Mouse (Mus musculus) intestine, embryonic 14.5 days (tissue): ENCODE measurements at regions not wholly inside any gene's neighbourhood (a gene's known extent, or its start where the extent isn't known, plus 50 kb on each side); places are given as distances from the start of the nearest gene placed in this dataset.

ENCODE experiments used
- ATAC-seq: fragments of 200-750 bp; cut with Nextera tagmentation; replicated peaks from 2 replicates; pipeline ENCODE4 v1.8.0; 2017; ENCODE audit warnings: low read depth, moderate number of reproducible peaks, moderate TSS enrichment, moderate library complexity; ENCODE audit not compliant: low FRiP score, low TSS enrichment
- DNase-seq: peaks from one replicate; pipeline ENCODE4 v3.0.0-alpha.2; 2018; ENCODE audit warnings: low spot score
- H3K27ac ChIP-seq: fragments of 300-500 bp; sonication (generic); 2 replicates; pipeline ENCODE4 v1.5.1; 2014; ENCODE audit warnings: low read depth, mild to moderate bottlenecking, control low read depth
- H3K27me3 ChIP-seq: fragments of 300-500 bp; sonication (generic); replicated peaks from 2 replicates; pipeline ENCODE4 v1.6.1; 2014; ENCODE audit warnings: low read length, control low read depth; ENCODE audit not compliant: control insufficient read depth, insufficient read depth
- H3K36me3 ChIP-seq: fragments of 300-500 bp; sonication (generic); 2 replicates; pipeline ENCODE4 v1.6.1; 2014; ENCODE audit warnings: low read length, control low read depth; ENCODE audit not compliant: control insufficient read depth, insufficient read depth
- H3K4me1 ChIP-seq: fragments of 300-500 bp; sonication (generic); replicated peaks from 2 replicates; pipeline ENCODE4 v1.6.1; 2014; ENCODE audit warnings: low read length, control low read depth, mixed read lengths; ENCODE audit not compliant: control insufficient read depth, insufficient read depth
- H3K4me2 ChIP-seq: fragments of 300-500 bp; sonication (generic); 2 replicates; pipeline ENCODE4 v1.6.1; 2014; ENCODE audit warnings: low read length
- H3K4me3 ChIP-seq: fragments of 300-500 bp; sonication (generic); 2 replicates; pipeline ENCODE4 v1.5.1; 2014; ENCODE audit warnings: low read depth, low read length, control low read depth, mixed read lengths
- H3K9ac ChIP-seq: fragments of 300-500 bp; sonication (generic); 2 replicates; pipeline ENCODE4 v1.6.1; 2014; ENCODE audit warnings: mild to moderate bottlenecking, low read length
- H3K9me3 ChIP-seq: fragments of 300-500 bp; sonication (generic); 2 replicates; pipeline ENCODE4 v1.6.1; 2016; ENCODE audit warnings: low read length, control low read depth; ENCODE audit not compliant: control insufficient read depth
- WGBS: fragments of 180-500 bp; shearing (Covaris S2); extraction: QIAGEN DNeasy Blood & Tissue Kit; methylation state at CpG from one replicate; pipeline ENCODE4 v1.1.7; 2014; 5-methylcytosine and 5-hydroxymethylcytosine counted together

DNA sequence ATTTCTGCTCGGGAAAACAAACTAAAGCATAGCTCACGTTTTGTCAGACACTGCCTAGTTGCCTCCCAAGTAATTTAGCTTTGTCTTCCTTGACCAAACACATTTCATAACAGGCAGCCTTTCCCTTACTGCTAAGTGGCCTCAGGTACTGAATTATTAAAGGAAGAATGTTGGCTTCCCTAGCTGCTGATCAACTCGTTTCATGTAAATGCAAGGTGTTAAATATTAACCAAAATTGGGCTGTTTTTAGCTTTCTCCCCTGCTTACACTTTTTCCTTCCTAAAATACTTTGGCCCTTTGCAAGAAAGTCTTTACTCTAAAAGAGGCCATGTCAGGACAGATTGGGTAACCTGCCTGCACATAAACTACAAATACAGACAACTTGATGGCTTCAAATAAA is 265.4 kb downstream of the Pmp22 start:
- no peak overlapping the region for H3K9ac ChIP-seq
- DNase-seq (no peak), ATAC-seq (no peak)
- no peaks in the 10 kb centered on the region for H3K9me3 ChIP-seq
- H3K36me3 ChIP-seq: no peaks in the 10 kb centered on the region
- no peak overlapping the region for H3K4me3 ChIP-seq
- H3K4me1 ChIP-seq: no peaks in the 10 kb centered on the region; the same call in 1 of the 2 replicates
- H3K27me3 ChIP-seq: no peaks in the 10 kb centered on the region
- H3K4me2 ChIP-seq: no peak overlapping the region
- no peak overlapping the region for H3K27ac ChIP-seq
- 32% methylated on average over 3 of the region's 3 CpGs for WGBS

DNA sequence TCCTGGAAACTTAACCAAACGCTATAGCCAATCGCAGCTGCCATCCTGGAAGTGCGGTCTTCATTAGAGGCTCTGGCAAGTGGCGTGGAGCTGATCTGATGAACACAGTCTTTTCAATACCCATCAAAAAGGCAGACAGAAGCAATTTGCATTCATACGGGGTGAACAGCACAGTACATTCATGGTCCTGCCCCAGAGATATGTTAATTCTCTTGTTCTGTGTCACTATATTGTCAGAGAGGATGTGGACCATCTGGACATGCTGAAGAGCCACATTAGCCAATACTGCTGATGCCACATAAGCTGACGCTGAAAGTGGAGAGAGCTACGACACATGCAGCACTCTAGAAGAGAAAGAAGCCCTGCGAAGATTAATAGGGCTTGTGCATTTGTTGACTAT is 267.6 kb downstream of the Pmp22 start:
- 67% methylated on average over 8 of the region's 8 CpGs for WGBS
- Histone ChIP-seq H3K36me3 (no peaks in the 10 kb centered on the region), H3K4me3 (no peak overlapping the region), H3K9ac (no peak overlapping the region), H3K9me3 (no peaks in the 10 kb centered on the region), H3K27me3 (no peaks in the 10 kb centered on the region), H3K4me1 (no peaks in the 10 kb centered on the region; the same call in 1 of the 2 replicates), H3K4me2 (no peak overlapping the region), H3K27ac (no peak overlapping the region)
- DNase-seq: no peak
- ATAC-seq: no peak

DNA sequence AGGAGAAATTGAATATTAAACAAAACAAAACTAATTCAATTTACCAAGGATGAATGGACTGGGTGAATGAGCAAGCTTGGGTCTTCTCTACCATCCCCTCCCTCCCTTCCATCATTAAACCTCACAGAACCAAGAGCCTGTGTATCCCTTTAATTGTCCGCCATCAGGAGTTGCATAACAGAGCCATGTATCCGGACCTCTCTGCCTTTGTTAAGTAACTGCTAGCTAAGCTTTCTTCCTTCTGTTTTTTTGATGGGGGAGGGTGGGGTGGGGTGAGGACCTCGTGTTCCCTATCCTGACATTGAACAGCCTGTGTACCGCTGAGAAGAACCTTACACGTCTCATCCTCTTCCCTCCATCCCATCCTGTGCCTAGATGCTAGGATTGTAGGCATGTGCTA is 274.0 kb downstream of the Pmp22 start:
- 72% methylated on average over 5 of the region's 5 CpGs for WGBS
- ATAC-seq: no peak
- peaks cover 10% of the 10 kb centered on the region; the same call in 1 of the 2 replicates for H3K27me3 ChIP-seq

DNA sequence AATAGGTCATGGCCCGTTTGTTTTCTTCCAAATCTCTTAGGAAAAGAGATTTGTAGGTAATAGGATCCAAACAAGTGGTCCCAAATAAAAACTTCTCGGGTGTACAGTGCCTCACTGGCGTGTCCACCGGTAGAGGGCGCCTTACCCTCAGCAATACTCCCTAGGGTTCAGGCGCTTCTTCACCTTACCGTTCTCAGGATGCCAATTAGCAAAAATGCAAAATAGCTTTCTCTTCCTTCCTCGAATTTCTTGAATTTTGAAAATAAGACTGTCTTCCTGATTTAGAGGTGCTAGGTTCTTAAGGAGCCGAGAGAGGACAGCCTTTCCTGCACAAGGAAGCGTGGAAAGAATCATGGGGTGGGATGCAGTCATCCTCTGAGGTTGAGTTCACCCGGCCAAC is 275.9 kb downstream of the Pmp22 start:
- Histone ChIP-seq H3K27ac (no peak overlapping the region), H3K4me2 (no peak overlapping the region), H3K9me3 (no peaks in the 10 kb centered on the region), H3K36me3 (no peaks in the 10 kb centered on the region), H3K4me3 (no peak overlapping the region), H3K27me3 (peaks cover 10% of the 10 kb centered on the region; the same call in 1 of the 2 replicates), H3K9ac (no peak overlapping the region), H3K4me1 (no peaks in the 10 kb centered on the region)
- peak; percentile 87 for DNase-seq
- 18% methylated on average over 11 of the region's 11 CpGs for WGBS
- ATAC-seq: no peak

More for the DNA sequence above, 274.0 kb downstream of the Pmp22 start:
- H3K4me3 ChIP-seq: no peak overlapping the region
- H3K4me2 ChIP-seq: no peak overlapping the region
- DNase-seq: no peak
- H3K9ac ChIP-seq: no peak overlapping the region
- no peak overlapping the region for H3K27ac ChIP-seq
- no peaks in the 10 kb centered on the region for H3K4me1 ChIP-seq
- H3K9me3 ChIP-seq: no peaks in the 10 kb centered on the region
- no peaks in the 10 kb centered on the region for H3K36me3 ChIP-seq

DNA sequence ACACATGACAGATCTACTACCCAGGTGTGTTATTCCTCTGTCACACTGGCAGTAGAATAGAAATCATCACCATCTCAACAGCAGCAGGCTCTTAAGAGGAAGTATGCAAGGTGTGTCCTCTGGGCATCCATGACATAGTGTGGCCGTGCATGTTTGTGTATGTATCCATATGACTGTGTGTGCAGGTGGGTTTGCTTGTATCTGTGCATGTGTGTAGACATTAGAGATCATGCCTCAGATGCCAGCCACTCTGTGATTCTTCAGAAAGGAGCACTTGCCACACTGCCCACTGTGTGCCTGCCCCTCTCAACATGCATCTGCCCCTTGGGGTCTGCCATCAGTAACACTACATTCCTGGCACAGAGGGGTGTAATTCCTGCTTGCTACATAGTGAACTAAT is 280.6 kb downstream of the Pmp22 start:
- no peak overlapping the region for H3K9ac ChIP-seq
- H3K4me1 ChIP-seq: peaks cover 6% of the 10 kb centered on the region
- ATAC-seq: no peak
- H3K4me3 ChIP-seq: no peak overlapping the region
- no peak overlapping the region for H3K27ac ChIP-seq
- no peak for DNase-seq
- H3K36me3 ChIP-seq: no peaks in the 10 kb centered on the region
- 87% methylated on average over 1 of the region's 1 CpGs for WGBS
- H3K27me3 ChIP-seq: 0 out of 2 replicates have a peak, but pooled peaks cover 3% of the 10 kb centered on the region
- H3K4me2 ChIP-seq: no peak overlapping the region
- no peaks in the 10 kb centered on the region for H3K9me3 ChIP-seq

DNA sequence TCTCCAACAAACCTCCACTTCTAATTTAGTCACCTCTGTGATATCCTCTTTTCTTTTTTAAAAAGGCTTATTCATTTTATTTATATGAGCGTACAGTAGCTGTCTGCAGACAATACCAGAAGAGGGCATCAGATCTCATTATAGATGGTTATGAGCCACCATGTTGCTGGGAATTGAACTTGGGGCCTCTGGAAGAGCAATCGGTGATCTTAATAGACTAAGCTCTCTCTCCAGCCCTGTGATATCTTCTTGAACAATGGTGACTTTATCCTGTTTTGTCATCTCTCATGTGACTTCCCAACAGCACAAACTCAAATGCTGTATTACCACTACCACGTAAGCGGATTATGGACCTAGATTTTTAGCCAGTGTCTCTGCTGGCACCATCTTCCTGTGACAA is 282.1 kb downstream of the Pmp22 start:
- Histone ChIP-seq H3K9ac (no peak overlapping the region), H3K4me3 (no peak overlapping the region), H3K27ac (no peak overlapping the region), H3K9me3 (no peaks in the 10 kb centered on the region), H3K4me1 (peaks cover 6% of the 10 kb centered on the region), H3K27me3 (0 out of 2 replicates have a peak, but pooled peaks cover 3% of the 10 kb centered on the region), H3K4me2 (no peak overlapping the region), H3K36me3 (no peaks in the 10 kb centered on the region)
- DNase-seq: no peak
- no peak for ATAC-seq
- 98% methylated on average over 4 of the region's 4 CpGs for WGBS

DNA sequence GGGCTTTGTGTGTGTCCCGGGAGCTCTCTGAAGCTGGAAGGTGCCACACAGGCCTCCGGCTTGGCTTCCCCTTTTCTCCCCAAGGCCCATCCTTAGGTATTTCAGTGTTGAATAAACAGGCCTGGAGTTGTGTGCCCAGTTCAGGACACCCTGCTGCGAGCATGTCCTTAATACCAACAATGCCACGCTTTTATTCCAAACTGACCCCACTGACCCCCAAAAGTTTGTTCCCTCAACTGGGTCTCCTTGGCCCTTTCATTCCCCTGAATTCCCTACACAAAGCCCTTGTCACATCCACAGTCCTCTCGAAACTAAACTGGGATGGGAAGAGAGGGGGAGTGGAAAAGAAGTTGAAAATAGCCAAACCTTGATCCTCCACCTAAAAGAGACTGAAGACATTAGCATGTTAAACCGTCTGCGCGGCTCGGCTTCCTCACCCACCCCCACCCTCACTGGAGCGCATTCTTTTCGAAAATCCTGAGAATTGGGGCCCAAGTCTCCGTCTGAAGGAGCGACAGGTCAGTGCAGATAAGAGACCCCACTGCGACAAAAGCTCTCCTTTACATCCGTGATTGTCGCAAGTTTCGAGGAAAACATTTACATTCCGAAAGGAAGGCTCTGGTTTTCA is 283.7 kb downstream of the Pmp22 start:
- Histone ChIP-seq H3K9ac (peak overlapping the region; percentile 34; the same call in 1 of the 2 replicates), H3K9me3 (no peaks in the 10 kb centered on the region), H3K36me3 (no peaks in the 10 kb centered on the region), H3K4me1 (peaks cover 6% of the 10 kb centered on the region), H3K4me3 (peak overlapping the region; percentile 28), H3K4me2 (peak overlapping the region; percentile 60), H3K27ac (no peak overlapping the region), H3K27me3 (0 out of 2 replicates have a peak, but pooled peaks cover 3% of the 10 kb centered on the region)
- 13% methylated on average over 18 of the region's 18 CpGs for WGBS
- no peak for ATAC-seq
- DNase-seq: no peak

DNA sequence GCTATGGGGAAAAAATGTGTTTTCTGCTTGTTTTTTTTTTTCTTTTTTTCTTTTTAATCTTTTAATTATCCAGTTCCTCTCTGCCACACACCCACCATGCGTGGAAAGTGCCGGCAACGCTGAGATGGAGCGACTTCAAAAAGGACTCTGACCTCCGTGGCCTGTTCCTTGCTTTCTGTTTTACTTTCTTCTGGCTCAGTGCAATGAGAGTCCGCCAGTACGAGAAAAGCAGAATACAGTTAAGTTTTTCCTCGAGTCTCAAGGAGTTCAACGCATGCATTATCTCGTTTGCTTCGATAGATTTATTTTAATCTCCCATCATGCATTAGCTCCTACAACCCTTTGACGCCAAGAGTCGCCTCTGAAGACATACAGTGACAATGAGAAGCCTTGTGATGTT is 284.3 kb downstream of the Pmp22 start:
- DNase-seq (no peak), ATAC-seq (no peak)
- Histone ChIP-seq H3K9me3 (no peaks in the 10 kb centered on the region), H3K9ac (peak overlapping the region; percentile 34; the same call in 1 of the 2 replicates), H3K4me2 (peak overlapping the region; percentile 60), H3K36me3 (no peaks in the 10 kb centered on the region), H3K4me3 (peak overlapping the region; percentile 28), H3K27ac (no peak overlapping the region), H3K27me3 (0 out of 2 replicates have a peak, but pooled peaks cover 3% of the 10 kb centered on the region), H3K4me1 (peaks cover 6% of the 10 kb centered on the region)
- WGBS: 27% methylated on average over 13 of the region's 13 CpGs

DNA sequence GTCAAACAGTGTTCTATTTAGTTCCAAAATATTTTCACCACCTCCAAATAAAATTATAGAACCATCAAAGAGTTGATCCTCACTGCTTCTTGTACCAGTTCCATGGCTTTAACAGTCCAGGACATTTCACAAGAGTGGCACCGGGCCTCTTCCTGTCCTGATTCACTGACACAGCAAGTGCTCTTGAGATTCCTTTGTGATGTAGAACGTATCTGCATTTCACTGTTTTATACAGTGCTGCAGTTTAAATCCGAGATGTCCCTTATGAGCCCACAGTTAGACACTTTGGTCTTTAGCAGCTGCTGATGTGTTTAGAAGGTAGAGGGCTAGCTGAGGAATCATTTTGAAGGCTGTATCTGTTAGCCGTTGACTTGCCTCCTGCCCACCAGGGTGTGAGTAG is 284.8 kb downstream of the Pmp22 start:
- ATAC-seq: no peak

More for the DNA sequence above, 284.8 kb downstream of the Pmp22 start:
- Histone ChIP-seq H3K36me3 (no peaks in the 10 kb centered on the region), H3K4me2 (no peak overlapping the region), H3K27me3 (0 out of 2 replicates have a peak, but pooled peaks cover 3% of the 10 kb centered on the region), H3K9me3 (no peaks in the 10 kb centered on the region), H3K27ac (no peak overlapping the region), H3K9ac (no peak overlapping the region), H3K4me3 (no peak overlapping the region), H3K4me1 (peaks cover 6% of the 10 kb centered on the region)
- DNase-seq: no peak
- 84% methylated on average over 4 of the region's 4 CpGs for WGBS
